Mouse (Mus musculus): ENCODE data around the gene Dlx5.

- TF ChIP-seq CTCF (IDR thresholded peaks at IDR 0.05; ENCODE audit: borderline replicate concordance, insufficient read depth, low read length) (no peak), POLR2A (IDR thresholded peaks at IDR 0.05; ENCODE audit: low read depth, low read length) (no peak)
Measured at GRCm38 (mm10) chr6:6878841-6879291, 3.0 kb downstream of the Dlx5 start.

Measured in embryonic fibroblast, embryonic 13.5 days (primary cell).